ENCODE assay signal across 23 mouse cellular contexts in the genomic region with DNA sequence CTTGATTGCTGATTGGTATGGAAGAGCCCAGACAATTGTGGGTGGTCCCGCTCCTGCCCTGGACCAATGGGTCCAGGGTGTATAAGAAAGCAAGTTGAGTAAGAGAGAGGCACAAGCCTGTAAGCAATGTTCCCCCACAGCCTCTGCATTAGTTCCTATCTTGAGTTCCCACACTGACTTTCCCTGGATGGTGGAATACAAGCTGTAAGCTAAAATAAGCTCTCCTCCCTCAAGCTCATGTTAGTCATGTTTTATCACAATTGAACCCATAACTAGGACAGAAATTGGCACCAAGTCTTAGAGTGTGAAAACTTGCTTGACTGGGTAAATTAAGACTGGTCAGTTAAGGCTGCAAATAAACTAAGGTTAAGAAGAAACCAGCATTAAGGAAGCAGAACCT. TPM values are rescaled to one million over a fixed set of nuclear protein-coding genes. Genes with fewer than 3 reads are reported as not detected.
DNase-seq lines count a peak whose midpoint lies in the region; ATAC-seq and TF ChIP-seq lines count a peak whose summit lies in the region.
"Had no signal": no experiment of that assay in that cellular context is flagged by ENCODE, and none has a peak within 500 bp of the region (broad histone marks: within the 10 kb centered on the region; RNA-seq: fewer than 3 reads in every experiment).

No protein-coding gene starts in this region.

- H3K4me2 ChIP-seq in liver, postnatal 0 days (ENCODE audit: low read depth, low read length): no peak overlapping the region
- H3K4me2 ChIP-seq: embryonic facial prominence, embryonic 13.5 days; embryonic facial prominence, embryonic 15.5 days; forebrain, embryonic 12.5 days had no signal

- no peak overlapping the region for H3K9ac ChIP-seq in liver, postnatal 0 days (replicated peaks)
- H3K9ac ChIP-seq: embryonic facial prominence, embryonic 13.5 days; embryonic facial prominence, embryonic 15.5 days; forebrain, embryonic 12.5 days had no signal

- no peak overlapping the region for H3K27ac ChIP-seq in liver, postnatal 0 days (ENCODE audit: low read depth)
- H3K27ac ChIP-seq: embryonic facial prominence, embryonic 13.5 days; embryonic facial prominence, embryonic 15.5 days; forebrain, embryonic 10.5 days; forebrain, embryonic 12.5 days had no signal

- H3K27me3 ChIP-seq in liver, postnatal 0 days (ENCODE audit: insufficient read depth, low read length): no peaks in the 10 kb centered on the region
- H3K27me3 ChIP-seq: embryonic facial prominence, embryonic 13.5 days; embryonic facial prominence, embryonic 15.5 days; Patski had no signal

- H3K4me1 ChIP-seq in liver, postnatal 0 days (ENCODE audit: insufficient read depth): peaks cover 10% of the 10 kb centered on the region
- H3K4me1 ChIP-seq: embryonic facial prominence, embryonic 13.5 days; embryonic facial prominence, embryonic 15.5 days; forebrain, embryonic 10.5 days; forebrain, embryonic 12.5 days had no signal

- H3K9me3 ChIP-seq in liver, postnatal 0 days (ENCODE audit: low read length): no peaks in the 10 kb centered on the region
- H3K9me3 ChIP-seq: embryonic facial prominence, embryonic 15.5 days; G1E had no signal

- H3K36me3 ChIP-seq in liver, postnatal 0 days (replicated peaks; ENCODE audit: insufficient read depth, low read length): no peaks in the 10 kb centered on the region
- H3K36me3 ChIP-seq: embryonic facial prominence, embryonic 13.5 days; embryonic facial prominence, embryonic 15.5 days; forebrain, embryonic 10.5 days; forebrain, embryonic 12.5 days; G1E had no signal

- ATAC-seq in frontal cortex, adult (ENCODE audit: low TSS enrichment): peak; percentile 99
- ATAC-seq in liver, postnatal 0 days: no peak
- ATAC-seq: forebrain, embryonic 14.5 days had no signal

- no peak for TF ChIP-seq CTCF in liver, postnatal 0 days (IDR thresholded peaks at IDR 0.05; ENCODE audit: low read depth)

- no peak for TF ChIP-seq EP300 in liver, postnatal 0 days (IDR thresholded peaks at IDR 0.05; ENCODE audit: low read depth)

- H3K4me3 ChIP-seq in liver, postnatal 0 days (ENCODE audit: low read depth, low read length): no peak overlapping the region
- H3K4me3 ChIP-seq: embryonic facial prominence, embryonic 13.5 days; embryonic facial prominence, embryonic 15.5 days; erythroblast, embryonic 14.5 days; forebrain, embryonic 10.5 days; forebrain, embryonic 12.5 days had no signal

- WGBS in liver, postnatal 0 days (ENCODE audit: insufficient replicate concordance): 85% methylated on average over 1 of the region's 1 CpGs

- DNase-seq in frontal cortex, postnatal 10 days (ENCODE audit: low spot score in 2 of 2): no peak
- peak; percentile 7 for DNase-seq in liver, postnatal 0 days
- no peak for DNase-seq in liver
- peak; percentile 11 for DNase-seq in right cerebral cortex, adult 18-20 months
- no peak for DNase-seq in right cerebral cortex, postnatal 25 days
- DNase-seq in telencephalon, adult 2 months (ENCODE audit: low read depth, low spot score): peak; percentile 58
- no peak for DNase-seq in right cerebral cortex, postnatal 36 days (ENCODE audit: low spot score in 2 of 2)
- DNase-seq: adrenal gland, adult 8-10 months; cerebellum, adult 11 months; cerebellum, adult 8-10 months; cerebellum, adult 9-11 months had no signal

RNA-seq across cellular contexts. Expression of a gene that starts 8.2 kb away (rescaled TPM):
- polyA plus RNA-seq in liver, postnatal 0 days (2015; fragmentation: Nextera tagmentation; extraction: Ambion mirVana): 18.2 and 18.9 TPM in 2 replicates
- polyA plus RNA-seq: brain, embryonic 14.5 days; CD4-positive, CD25-positive, alpha-beta regulatory T cell, adult 4 months; embryonic facial prominence, embryonic 11.5 days; embryonic facial prominence, embryonic 13.5 days; erythroblast, embryonic 14.5 days; forebrain, embryonic 14.5 days; G1E; Patski had no signal

RNA-seq across cellular contexts. Expression of a gene that starts 15.0 kb away (rescaled TPM):
- polyA plus RNA-seq in liver, postnatal 0 days (2015; fragmentation: Nextera tagmentation; extraction: Ambion mirVana): 17.1 and 17.8 TPM in 2 replicates

RNA-seq across cellular contexts. Expression of a gene that starts 15.1 kb away (rescaled TPM):
- 13.6 and 14.9 TPM in 2 replicates for polyA plus RNA-seq in liver, postnatal 0 days (2015; fragmentation: Nextera tagmentation; extraction: Ambion mirVana)

RNA-seq across cellular contexts. Expression of a gene that starts 26.3 kb away (rescaled TPM):
- 0.05 and 0.15 TPM in 2 replicates for polyA plus RNA-seq in liver, postnatal 0 days (2015; fragmentation: Nextera tagmentation; extraction: Ambion mirVana)
- polyA plus RNA-seq: CD4-positive, CD25-positive, alpha-beta regulatory T cell, adult 4 months; erythroblast, embryonic 14.5 days; G1E had no signal

RNA-seq across cellular contexts. Expression of a gene that starts 40.7 kb away (rescaled TPM):
- 3.3 and 4.5 TPM in 2 replicates for polyA plus RNA-seq in liver, postnatal 0 days (2015; fragmentation: Nextera tagmentation; extraction: Ambion mirVana)

Comparison
In these comparisons a context has a peak if more than half of its experiments do, and no peak if none do; other contexts are left out.
1. DNase-seq: peak in liver, postnatal 0 days (single experiment), right cerebral cortex, adult 18-20 months (single experiment) and telencephalon, adult 2 months (single experiment); none in frontal cortex, postnatal 10 days (0 of 2), liver (single experiment), right cerebral cortex, postnatal 25 days (single experiment) and right cerebral cortex, postnatal 36 days (0 of 2).